Mouse (Mus musculus): Measurements from ENCODE around the gene Gm42906. TPM values are rescaled to one million over a fixed set of nuclear protein-coding genes. Genes with fewer than 3 reads are reported as not detected.
A peak's percentile ranks its signal among the peaks of the same experiment; 100 is the strongest.

The Gm42906 gene
- polyA plus RNA-seq, 1 experiment from 2014 or later = not detected

DNA sequence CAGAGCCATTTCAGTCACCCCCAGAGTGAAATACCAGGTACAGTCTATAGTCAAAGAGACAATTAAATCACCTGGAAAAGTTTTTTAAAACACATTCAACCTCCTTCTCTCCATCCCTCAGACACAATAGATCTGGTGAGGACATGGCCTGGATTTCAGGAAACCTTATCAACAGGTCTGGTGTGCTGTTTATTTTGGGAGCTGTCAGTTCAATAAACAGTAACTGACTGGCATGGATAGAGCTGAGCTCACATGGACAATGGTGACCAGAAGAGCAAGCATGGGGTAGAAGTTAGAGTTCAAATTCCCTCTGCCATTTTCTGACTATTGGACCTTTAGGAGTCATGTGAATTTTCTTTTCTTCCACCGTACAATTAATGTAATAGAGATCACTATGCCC is 205.2 kb downstream of the Gm42906 start:
- Histone ChIP-seq H3K9me3 (replicated peaks) (no peaks in the 10 kb centered on the region), H3K4me3 (no peak overlapping the region), H3K36me3 (ENCODE audit: poor library complexity, severe bottlenecking) (no peaks in the 10 kb centered on the region), H3K27ac (no peak overlapping the region), H3K4me1 (peaks cover 4% of the 10 kb centered on the region; the same call in 1 of the 2 replicates), H3K27me3 (no peaks in the 10 kb centered on the region), H3K4me2 (no peak overlapping the region), H3K9ac (no peak overlapping the region)
- WGBS = 97% methylated on average over 1 of the region's 1 CpGs
- ATAC-seq = no peak

DNA sequence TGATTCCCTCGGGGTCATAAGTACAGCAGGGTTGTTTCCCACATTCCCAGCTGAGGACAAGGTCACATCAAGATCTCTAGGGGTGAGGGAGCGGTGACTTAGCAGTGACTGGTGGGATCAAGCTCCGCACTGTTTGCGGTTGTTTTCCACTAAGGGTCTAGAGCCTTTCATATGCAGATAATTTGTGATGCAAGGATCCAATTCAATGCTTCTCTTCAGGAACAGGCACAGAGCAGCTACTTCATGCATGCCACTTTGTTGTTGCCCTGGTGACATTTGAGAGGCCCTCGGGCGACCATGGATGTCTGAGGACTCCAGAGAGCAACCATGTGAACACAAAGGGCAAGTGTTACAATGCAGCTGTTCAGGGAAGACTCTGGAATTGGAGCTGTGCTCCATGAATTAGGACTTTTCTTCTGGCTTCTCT is 209.3 kb downstream of the Gm42906 start:
- 13% methylated on average over 6 of the region's 6 CpGs for WGBS
- Histone ChIP-seq H3K4me2 (no peak overlapping the region), H3K4me3 (no peak overlapping the region), H3K27ac (no peak overlapping the region), H3K27me3 (no peaks in the 10 kb centered on the region), H3K9me3 (replicated peaks) (no peaks in the 10 kb centered on the region), H3K36me3 (ENCODE audit: poor library complexity, severe bottlenecking) (no peaks in the 10 kb centered on the region), H3K9ac (no peak overlapping the region), H3K4me1 (peaks cover 4% of the 10 kb centered on the region; the same call in 1 of the 2 replicates)
- ATAC-seq = peak; percentile 57; the same call in 1 of the 2 replicates

DNA sequence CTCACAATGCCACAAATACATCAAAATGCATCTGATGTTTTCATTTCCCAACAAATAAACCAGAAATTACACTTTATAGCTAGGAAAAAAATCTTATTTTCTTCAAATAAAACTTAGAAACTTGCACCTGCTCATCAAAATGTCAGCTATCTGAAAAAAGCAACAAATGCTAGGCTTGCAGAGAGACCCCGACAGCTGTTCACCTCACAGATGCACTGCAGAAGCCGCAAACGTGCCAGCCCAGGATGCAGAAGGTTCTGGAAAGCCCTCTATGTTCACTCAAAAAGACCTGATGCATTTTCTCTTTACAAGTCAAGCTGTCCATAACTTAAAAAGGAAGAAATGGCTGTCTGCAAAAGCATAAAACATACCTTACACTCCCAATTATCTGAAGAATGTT is 214.9 kb downstream of the Gm42906 start:
- Histone ChIP-seq H3K9ac (no peak overlapping the region), H3K9me3 (replicated peaks) (no peaks in the 10 kb centered on the region), H3K4me3 (no peak overlapping the region), H3K27ac (no peak overlapping the region), H3K36me3 (ENCODE audit: poor library complexity, severe bottlenecking) (no peaks in the 10 kb centered on the region), H3K27me3 (no peaks in the 10 kb centered on the region), H3K4me2 (no peak overlapping the region), H3K4me1 (no peaks in the 10 kb centered on the region)
- 82% methylated on average over 3 of the region's 3 CpGs for WGBS
- no peak for ATAC-seq

DNA sequence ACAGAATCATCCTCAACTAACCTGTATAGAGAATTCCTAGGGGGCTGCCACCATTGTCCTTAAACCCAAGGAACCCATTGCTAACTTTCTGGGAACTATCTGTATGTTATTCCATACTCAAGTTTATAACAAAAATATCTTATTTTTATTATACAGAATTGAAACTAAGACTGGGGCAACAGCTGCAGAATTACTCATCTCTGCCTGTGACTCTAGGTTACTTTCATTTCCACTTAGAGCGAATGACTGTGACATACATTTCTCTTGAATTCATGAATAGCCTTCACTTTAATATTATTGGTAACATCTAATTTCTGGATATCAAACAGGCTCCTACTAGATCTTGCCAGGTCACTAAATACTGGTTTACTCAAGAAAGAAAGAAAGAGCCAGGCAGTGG is 217.1 kb downstream of the Gm42906 start:
- ATAC-seq = no peak
- Histone ChIP-seq H3K27ac (no peak overlapping the region), H3K9ac (no peak overlapping the region), H3K36me3 (ENCODE audit: poor library complexity, severe bottlenecking) (no peaks in the 10 kb centered on the region), H3K4me1 (no peaks in the 10 kb centered on the region), H3K4me2 (no peak overlapping the region), H3K27me3 (no peaks in the 10 kb centered on the region), H3K4me3 (no peak overlapping the region), H3K9me3 (replicated peaks) (no peaks in the 10 kb centered on the region)
- 96% methylated on average over 1 of the region's 1 CpGs for WGBS

DNA sequence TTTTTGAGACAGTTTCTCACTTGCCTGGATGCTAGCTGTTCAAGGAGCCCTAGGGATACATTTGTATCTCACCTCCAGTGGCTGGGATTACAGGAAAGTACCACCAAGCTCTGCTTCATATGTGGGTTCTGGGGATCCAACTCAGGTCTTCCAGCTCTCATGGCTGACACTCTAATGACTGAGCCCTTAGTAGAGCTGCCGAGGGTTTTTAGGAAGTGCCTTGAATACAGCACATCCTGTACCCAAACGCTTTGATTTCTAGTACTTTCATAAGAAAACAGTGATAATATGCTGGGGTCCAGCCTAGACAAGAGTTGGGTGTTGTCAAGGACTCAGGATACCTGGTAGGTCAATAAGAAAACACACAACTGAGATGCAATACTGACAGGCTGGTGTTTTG is 217.9 kb downstream of the Gm42906 start:
- ATAC-seq = no peak
- no peaks in the 10 kb centered on the region for H3K9me3 ChIP-seq (replicated peaks)
- no peaks in the 10 kb centered on the region for H3K36me3 ChIP-seq (ENCODE audit: poor library complexity, severe bottlenecking)
- no peak overlapping the region for H3K9ac ChIP-seq
- H3K27me3 ChIP-seq = no peaks in the 10 kb centered on the region
- no peak overlapping the region for H3K4me2 ChIP-seq
- no peak overlapping the region for H3K27ac ChIP-seq
- no peaks in the 10 kb centered on the region for H3K4me1 ChIP-seq
- WGBS = 83% methylated on average over 2 of the region's 2 CpGs
- H3K4me3 ChIP-seq = no peak overlapping the region

DNA sequence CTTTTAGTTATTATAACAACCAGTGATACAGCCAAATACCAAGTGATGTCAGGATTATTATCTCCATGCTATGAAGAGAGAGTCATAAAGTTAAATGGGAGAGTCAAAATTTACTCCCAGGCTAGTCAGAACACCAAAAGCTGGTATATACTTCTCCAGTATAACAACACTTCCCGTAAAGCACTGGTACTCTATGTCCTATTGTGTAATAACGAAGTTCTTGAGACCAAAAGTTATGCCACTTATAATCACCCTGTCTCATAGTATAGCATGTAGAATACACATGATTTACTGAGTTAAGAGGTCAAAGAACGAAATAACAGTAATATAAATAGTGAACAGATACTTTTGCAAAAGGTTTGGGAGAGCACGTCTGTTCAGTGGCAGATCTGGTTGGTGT is 222.9 kb downstream of the Gm42906 start:
- H3K9me3 ChIP-seq (replicated peaks) = no peaks in the 10 kb centered on the region
- no peaks in the 10 kb centered on the region for H3K27me3 ChIP-seq
- H3K4me3 ChIP-seq = no peak overlapping the region
- no peak for ATAC-seq
- no peaks in the 10 kb centered on the region for H3K36me3 ChIP-seq (ENCODE audit: poor library complexity, severe bottlenecking)
- WGBS = 90% methylated on average over 4 of the region's 4 CpGs
- no peaks in the 10 kb centered on the region for H3K4me1 ChIP-seq
- no peak overlapping the region for H3K4me2 ChIP-seq
- H3K9ac ChIP-seq = no peak overlapping the region
- no peak overlapping the region for H3K27ac ChIP-seq

DNA sequence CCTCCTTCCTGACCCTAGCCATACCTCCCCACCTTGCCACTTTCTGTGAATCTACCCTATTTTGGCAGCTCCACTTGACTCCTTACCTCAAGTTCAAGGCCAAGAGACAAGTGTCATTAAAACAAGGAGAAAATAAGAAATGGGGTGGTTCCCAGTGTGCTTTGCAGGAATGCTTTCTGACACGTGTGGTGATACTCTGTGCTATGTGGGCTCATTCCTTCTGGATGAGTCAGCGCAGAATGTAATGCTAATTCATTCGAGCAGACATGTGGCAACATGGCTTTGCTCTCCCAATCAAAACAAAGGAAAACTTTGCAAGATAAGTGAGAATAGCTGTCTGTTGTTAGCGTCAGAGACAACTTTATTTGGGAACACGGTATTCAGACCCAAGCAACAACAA is 225.0 kb downstream of the Gm42906 start:
- 67% methylated on average over 5 of the region's 5 CpGs for WGBS

DNA sequence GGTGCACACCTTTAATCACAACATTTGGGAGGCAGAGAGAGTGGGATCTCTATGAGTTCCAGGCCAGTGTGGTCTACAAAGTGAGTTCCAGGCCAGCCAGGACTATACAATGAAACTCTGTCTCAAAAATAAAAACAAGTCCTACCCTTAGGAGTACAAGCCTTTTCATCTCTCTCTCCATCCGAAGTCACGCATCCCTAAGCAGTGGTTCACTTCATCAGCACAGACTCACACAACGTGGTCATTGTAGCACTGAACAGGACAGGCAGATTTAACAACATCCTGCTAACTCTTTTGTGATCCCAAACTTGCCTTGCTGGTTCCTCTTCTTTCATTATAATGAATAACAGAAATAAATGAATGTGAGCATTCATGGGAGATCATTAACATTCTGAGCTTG is 226.7 kb downstream of the Gm42906 start:
- H3K4me2 ChIP-seq = no peak overlapping the region
- H3K4me3 ChIP-seq = no peak overlapping the region
- 55% methylated on average over 3 of the region's 3 CpGs for WGBS
- ATAC-seq = no peak
- H3K4me1 ChIP-seq = no peaks in the 10 kb centered on the region
- no peak overlapping the region for H3K9ac ChIP-seq
- no peaks in the 10 kb centered on the region for H3K9me3 ChIP-seq (replicated peaks)
- H3K27me3 ChIP-seq = no peaks in the 10 kb centered on the region
- H3K36me3 ChIP-seq (ENCODE audit: poor library complexity, severe bottlenecking) = no peaks in the 10 kb centered on the region
- H3K27ac ChIP-seq = no peak overlapping the region

More for the DNA sequence above, 225.0 kb downstream of the Gm42906 start:
- Histone ChIP-seq H3K9me3 (replicated peaks) (no peaks in the 10 kb centered on the region), H3K4me3 (no peak overlapping the region), H3K27ac (no peak overlapping the region), H3K27me3 (no peaks in the 10 kb centered on the region), H3K36me3 (ENCODE audit: poor library complexity, severe bottlenecking) (no peaks in the 10 kb centered on the region), H3K9ac (no peak overlapping the region), H3K4me2 (no peak overlapping the region), H3K4me1 (no peaks in the 10 kb centered on the region)
- ATAC-seq = no peak

DNA sequence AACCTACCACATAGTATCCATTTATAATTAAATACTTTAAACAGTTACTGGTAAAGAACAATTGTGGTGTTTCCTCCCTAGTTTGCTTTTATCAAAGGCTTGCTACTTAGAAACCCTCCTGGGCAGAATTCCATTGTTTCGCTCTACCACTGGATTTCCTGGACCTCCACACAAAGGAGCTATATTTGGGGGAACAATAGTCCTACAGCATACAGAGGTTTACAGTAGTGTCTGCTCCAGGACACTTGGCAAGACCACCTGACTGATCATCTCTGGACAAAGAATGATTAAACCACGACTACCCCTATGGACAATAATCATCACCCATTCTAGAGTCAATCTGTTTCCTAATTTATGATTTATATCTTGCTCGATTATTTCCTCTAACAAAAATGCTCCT is 228.7 kb downstream of the Gm42906 start:
- Histone ChIP-seq H3K9me3 (replicated peaks) (no peaks in the 10 kb centered on the region), H3K27me3 (no peaks in the 10 kb centered on the region), H3K4me3 (no peak overlapping the region), H3K27ac (no peak overlapping the region), H3K9ac (no peak overlapping the region), H3K4me1 (no peaks in the 10 kb centered on the region), H3K36me3 (ENCODE audit: poor library complexity, severe bottlenecking) (no peaks in the 10 kb centered on the region), H3K4me2 (no peak overlapping the region)
- ATAC-seq = no peak
- 85% methylated on average over 3 of the region's 3 CpGs for WGBS

DNA sequence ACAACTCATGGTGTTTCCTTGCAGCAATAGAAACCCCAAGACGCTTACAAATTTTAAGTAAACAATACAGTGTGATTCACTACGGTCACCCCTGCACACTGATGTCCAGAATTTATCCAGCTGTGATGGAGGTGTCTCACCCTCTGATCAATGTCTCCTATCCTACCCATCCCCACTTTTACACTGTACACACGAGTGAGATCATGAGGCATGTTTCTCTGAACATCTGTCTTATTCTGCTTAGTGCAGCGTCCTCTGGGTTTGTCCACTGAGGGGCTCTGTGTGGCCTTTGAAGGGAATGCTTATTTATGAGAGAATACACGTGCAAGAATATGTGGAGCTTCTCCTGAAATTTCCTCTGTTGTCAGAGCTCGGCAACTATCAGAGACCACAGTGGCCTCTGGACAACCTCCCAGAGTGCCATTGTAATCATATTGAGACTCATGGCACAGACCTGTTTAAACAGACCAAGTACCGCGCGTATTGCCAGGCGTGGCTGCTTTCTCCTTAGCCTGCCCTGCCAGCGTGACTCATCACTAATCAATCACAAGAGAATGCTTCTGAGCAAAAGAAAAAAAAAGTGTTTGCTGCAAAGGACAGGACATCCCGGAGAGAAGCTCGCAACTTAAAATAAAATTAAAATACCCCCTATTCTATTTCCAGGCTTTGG is 231.2 kb downstream of the Gm42906 start:
- Histone ChIP-seq H3K36me3 (ENCODE audit: poor library complexity, severe bottlenecking) (no peaks in the 10 kb centered on the region), H3K9ac (no peak overlapping the region), H3K27ac (no peak overlapping the region), H3K9me3 (replicated peaks) (no peaks in the 10 kb centered on the region), H3K4me2 (no peak overlapping the region), H3K27me3 (no peaks in the 10 kb centered on the region), H3K4me1 (no peaks in the 10 kb centered on the region), H3K4me3 (no peak overlapping the region)
- 64% methylated on average over 13 of the region's 13 CpGs for WGBS
- ATAC-seq = no peak

DNA sequence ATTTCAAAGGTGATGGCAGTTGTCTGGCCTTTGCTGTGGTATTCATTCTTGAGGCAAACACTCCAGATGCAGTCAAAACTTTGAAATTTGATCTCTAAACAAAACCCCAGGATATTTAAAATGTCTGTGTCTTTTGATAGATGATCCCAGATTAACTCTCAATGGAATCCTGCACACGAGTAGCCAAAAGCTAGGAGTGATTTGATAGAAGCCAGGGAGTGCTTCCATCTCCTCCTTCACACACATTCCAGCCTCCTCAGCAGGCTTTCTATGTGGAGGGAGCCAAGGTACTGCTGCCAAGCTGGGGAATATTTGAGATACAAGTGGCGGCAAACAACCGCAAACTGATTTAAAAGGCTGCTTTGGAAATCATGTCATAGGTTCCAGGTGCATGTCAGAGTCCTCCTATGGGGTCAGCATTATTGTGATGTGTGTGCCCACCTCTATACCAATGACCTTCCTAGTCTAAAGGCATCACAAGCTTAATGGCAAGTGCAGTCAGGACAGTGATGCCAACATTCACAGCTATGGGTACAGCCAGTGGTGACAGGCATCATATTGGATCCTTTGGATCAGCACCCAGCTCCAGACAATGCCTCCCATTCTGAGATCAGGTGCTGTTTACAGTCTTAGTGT is 234.0 kb downstream of the Gm42906 start:
- H3K9ac ChIP-seq = no peak overlapping the region
- H3K4me1 ChIP-seq = peaks cover 8% of the 10 kb centered on the region; the same call in 1 of the 2 replicates
- 0 out of 2 replicates have a peak, but pooled peaks cover 3% of the 10 kb centered on the region for H3K27me3 ChIP-seq
- H3K27ac ChIP-seq = no peak overlapping the region
- 61% methylated on average over 3 of the region's 3 CpGs for WGBS
- no peaks in the 10 kb centered on the region for H3K9me3 ChIP-seq (replicated peaks)
- H3K36me3 ChIP-seq (ENCODE audit: poor library complexity, severe bottlenecking) = no peaks in the 10 kb centered on the region
- H3K4me3 ChIP-seq = no peak overlapping the region
- ATAC-seq = no peak
- H3K4me2 ChIP-seq = no peak overlapping the region

DNA sequence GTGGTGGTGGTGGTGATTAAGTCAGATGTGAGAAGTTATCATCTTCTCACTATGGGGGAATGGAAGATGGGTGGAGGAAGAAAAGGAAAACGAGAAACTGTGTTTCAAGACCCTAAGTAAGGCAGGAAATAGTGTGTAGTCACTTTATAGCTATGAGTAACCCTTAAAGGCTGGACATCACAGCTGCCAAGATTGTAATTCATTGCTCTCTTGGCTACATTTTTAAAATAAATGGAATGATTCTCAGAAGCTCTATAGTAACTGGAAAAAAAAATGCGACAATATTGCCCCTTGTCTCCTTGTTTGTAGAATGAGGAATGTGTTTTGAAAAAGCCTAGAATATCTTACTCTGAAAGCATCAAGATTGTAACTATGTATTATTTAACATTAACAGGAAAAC is 235.7 kb downstream of the Gm42906 start:
- no peak overlapping the region for H3K9ac ChIP-seq
- H3K36me3 ChIP-seq (ENCODE audit: poor library complexity, severe bottlenecking) = no peaks in the 10 kb centered on the region
- WGBS = 86% methylated on average over 2 of the region's 2 CpGs
- H3K27ac ChIP-seq = no peak overlapping the region
- ATAC-seq = no peak
- H3K4me1 ChIP-seq = peaks cover 8% of the 10 kb centered on the region; the same call in 1 of the 2 replicates
- no peak overlapping the region for H3K4me3 ChIP-seq
- H3K4me2 ChIP-seq = no peak overlapping the region
- H3K9me3 ChIP-seq (replicated peaks) = no peaks in the 10 kb centered on the region
- H3K27me3 ChIP-seq = 0 out of 2 replicates have a peak, but pooled peaks cover 3% of the 10 kb centered on the region

Data from forebrain, embryonic 13.5 days (tissue).